Mouse (Mus musculus) adrenal gland, adult 2 months (tissue): ENCODE data around the gene Fyttd1. TPM values are rescaled to one million over a fixed set of nuclear protein-coding genes. Genes with fewer than 3 reads are reported as not detected.
A peak's percentile ranks its signal among the peaks of the same experiment; 100 is the strongest.
"Not testable (repeated sequence)": the region's sequence is repeated elsewhere in the genome, so short reads cannot be mapped to it uniquely, and the experiment has no call there.

ENCODE experiments used
- DNase-seq: peaks from one replicate; pipeline ENCODE4 v3.0.0; 2021
- long read RNA-seq: library from polyadenylated mRNA; stranded (forward); transcript quantifications from one replicate; pipeline ENCODE4 v2.0.0, GENCODE M21; 2021
- polyA plus RNA-seq: library from polyadenylated mRNA; depleted of rRNA; stranded (reverse); fragments of >200 nt; gene quantifications from 2 replicates; pipeline ENCODE4 v1.2.3, GENCODE M21; 2012; rRNA removed
- total RNA-seq, 2 experiments: library from RNA; stranded (reverse); gene quantifications; 2 replicates each; pipeline ENCODE4 v1.2.3; 2021

Gene Fyttd1
- total RNA-seq (100 to 1,000 TPM; 102 to 133 TPM), polyA plus RNA-seq (2.7 and 2.9 TPM in 2 replicates)
- long read RNA-seq, full-length matches to known transcripts, result 29 of 38 reads
- long read RNA-seq, partial matches to known transcripts, result 0 of 38 reads
- long read RNA-seq, other reads (novel, unspliced or antisense), result 9 of 38 reads

DNA sequence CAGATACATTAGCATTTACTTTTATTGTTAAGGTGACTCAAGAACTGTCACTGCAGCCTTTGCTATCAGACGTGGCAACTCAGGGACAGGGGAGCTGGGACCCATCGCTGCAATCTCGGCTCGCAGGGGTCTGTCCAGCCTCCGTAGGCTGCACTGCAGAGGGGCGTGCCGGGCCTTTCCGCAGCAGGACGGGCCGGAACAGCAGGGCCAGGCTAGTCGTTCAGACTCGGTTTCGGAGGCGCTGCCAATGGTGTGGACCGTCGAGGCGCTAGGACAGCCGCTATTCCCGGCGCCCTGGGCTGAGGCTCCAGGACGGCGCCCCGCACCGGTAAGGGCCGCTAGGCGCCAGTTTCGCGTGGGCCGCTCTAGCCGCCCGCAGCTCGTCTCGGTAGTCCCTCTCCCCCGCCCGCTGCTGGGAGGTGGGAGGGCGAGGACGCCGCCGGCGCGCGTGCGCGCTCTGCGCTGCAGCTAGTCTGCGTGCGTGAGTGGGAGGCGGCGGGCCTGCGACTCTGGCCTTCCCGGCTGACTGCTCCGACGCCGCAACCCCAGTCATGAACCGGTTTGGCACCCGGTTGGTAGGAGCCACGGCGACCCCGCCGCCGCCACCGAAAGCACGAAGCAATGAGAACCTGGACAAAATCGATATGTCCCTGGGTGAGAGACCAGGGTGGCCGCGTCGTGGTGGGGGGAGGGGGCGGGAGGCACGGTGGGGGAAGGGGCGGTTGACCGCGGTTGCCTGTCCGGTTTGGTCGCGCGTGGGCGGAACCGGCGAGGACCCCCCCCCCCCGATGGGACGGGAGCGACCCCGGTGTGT, at the start of gene Fyttd1, which contains the start of gene Rubcn:
Gene Fyttd1 (plus strand): TSS at position 158 of the 814 bp plus-strand sequence.
Gene Rubcn (minus strand): TSS at position 424 of the 814 bp plus-strand sequence.
- DNase-seq, result peak; percentile 98

GRCm38 (mm10) chr16:32829104-32829503, 48.2 kb upstream of the Fyttd1 start:
- DNase-seq, result no peak

GRCm38 (mm10) chr16:32831501-32831900, 45.8 kb upstream of the Fyttd1 start:
- DNase-seq, result no peak

DNA sequence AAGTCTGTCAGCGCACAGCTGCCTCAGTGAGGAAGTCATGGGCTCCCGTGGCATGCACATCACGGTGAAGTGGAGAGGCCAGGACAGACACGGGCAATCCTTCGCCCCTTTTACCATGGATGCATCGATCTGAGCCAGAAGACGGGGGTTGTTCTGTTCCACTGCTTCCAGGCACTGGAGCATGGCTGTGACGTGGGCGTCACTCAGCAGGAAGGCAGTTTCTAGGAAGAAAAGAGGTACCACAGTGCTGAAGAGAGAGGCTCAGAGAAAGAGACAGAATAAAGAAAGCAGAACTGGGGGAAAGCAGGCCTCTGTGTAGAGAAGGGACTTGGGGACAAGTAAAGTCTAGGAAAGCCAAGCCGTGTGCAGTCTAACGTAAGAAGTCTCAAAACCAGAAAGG, 30.2 kb upstream of the Fyttd1 start:
- no peak for DNase-seq

DNA sequence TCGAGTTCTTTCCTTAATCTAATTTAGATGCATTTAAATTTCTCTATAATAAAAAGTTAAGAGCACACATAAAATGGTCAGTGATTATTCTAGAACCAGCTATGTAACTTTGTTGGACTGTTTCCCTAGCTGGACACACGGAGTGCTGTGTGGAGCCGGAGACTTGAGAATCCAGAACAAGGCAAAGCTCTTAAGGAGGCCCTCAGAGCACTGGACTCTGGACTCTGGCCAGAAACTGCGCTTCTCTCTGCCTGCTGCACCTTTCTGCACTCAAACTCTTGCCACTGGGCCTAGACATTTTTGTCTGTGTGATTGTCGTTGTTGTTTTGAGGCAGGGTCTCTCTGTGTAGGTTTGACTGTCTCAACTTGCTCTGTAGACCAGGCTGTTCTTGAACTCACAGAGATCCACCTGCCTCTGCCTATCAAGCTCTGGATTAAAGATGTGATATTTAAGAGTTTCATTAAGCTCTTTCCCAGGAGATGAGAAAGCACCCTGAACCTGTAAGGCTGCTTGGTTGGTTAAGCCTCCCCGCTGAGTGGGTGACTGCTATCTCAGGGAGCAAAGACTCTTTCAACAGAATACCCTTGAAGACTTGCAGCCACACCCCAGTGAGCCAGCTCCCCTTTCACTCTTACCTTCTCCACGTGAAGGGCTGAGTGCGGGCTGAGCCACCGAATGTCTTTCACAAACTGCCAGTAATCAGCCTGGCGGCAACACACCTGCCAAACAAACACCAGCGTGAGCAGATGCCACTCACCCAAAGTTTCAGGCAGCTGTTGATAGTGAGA, 28.1 kb upstream of the Fyttd1 start:
- no peak for DNase-seq

DNA sequence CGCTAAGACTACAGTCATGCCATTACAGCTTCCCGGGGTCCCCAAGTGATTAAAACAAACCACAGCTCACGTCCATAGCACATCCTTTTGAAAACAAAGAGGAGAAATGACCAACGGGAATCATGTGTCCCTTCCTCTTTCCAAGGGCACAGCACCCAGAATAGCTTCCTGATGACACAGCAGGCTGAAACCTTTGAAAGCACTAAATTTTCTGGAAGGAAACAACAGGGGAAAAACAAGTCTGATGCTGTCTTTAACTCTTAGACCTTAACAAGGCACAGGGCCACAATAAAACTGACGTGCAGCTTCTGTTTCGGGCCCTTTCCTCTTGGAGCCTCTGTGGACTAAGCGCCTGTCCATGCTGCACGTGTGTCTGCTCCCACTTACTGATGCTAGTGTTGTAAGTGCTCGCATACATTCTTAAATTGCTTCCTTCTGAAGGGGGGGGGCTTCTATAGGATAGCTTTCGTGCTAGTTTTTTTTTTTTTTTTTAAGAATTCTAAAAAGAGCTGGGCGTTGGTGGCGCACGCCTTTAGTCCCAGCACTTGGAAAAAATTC, 23.7 kb upstream of the Fyttd1 start:
- DNase-seq, result peak; percentile 62

GRCm38 (mm10) chr16:32854050-32854571, 23.2 kb upstream of the Fyttd1 start:
- DNase-seq, result no peak

DNA sequence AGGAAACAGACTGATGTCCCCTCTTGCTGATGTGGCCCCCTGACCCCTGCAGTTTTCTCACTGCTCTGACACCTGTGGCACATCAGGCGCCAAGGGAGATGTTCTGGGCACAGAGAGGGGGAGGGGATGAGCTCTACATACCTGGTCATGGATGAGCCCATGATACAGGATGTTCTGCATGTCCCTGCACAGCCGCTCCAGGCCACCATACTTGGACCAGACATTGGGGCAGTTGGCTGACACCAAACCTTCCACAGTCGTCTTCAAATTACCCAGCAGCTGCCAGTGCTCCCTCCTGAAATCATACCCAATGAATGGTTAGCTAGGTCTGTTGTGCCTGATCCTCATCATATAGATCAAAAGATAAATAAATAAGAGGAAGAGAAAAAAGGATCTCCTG, 20.5 kb upstream of the Fyttd1 start:
- DNase-seq, result no peak

DNA sequence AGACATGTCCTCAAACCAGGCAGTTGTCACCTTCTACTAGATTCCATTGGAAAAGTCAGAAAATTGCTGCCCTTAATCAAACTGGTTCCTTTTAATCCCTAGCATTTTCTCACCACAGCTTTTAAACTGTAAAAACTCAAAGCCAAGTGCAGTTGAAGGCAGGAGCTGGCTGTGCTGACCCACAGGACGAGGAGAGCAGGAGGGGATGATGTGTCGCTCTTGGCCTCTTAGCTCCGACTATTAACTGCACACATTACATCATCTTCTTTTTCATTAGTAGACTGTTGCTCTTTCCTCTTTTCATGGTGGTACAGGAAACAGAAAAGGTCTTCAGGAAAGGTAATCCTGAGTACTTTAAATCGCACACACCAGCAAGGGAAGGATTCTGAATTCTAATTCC, 18.9 kb upstream of the Fyttd1 start:
- peak; percentile 42 for DNase-seq

- peak; percentile 69 for DNase-seq
Observed at GRCm38 (mm10) chr16:32858771-32859636, 18.3 kb upstream of the Fyttd1 start.

GRCm38 (mm10) chr16:32861813-32862385, 15.4 kb upstream of the Fyttd1 start:
- DNase-seq, result no peak

DNA sequence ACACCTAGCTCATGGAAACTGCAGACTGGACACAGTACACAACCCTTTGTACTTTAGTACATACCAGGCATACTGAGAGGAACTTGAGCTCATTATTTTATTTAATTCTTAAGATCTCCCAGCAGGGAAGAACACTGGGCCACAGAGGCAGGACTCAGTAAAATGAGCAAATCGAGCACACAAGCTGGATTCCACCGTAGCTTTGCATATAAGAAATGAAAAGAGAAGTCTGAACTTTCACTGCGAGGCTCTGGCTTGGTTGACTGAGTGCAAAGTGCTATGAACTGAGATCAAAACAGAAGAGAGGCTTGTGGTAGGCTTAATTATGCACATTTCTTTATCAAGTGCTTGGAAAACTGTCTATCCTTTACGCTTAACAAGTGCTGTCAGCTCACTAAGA, 11.9 kb upstream of the Fyttd1 start:
- DNase-seq, result no peak

DNA sequence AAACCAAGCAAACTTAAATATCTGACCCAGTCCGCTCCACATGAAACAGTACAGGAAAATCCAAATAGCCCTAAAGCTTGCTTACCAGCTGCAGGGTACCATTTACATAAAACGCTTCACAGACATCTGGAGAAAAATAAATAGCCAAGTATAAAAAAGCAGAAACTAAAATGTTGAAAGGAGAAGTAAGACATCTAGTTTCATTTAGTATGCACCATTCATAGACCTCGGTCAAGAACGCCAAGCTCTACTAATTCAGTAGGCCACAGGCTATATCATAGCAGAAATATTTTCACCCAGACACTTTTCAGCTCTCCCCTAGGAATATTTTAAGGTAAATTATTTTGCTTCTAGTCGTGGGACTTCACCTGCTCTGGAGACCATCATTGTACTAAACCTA, 10.6 kb upstream of the Fyttd1 start:
- DNase-seq, result no peak

GRCm38 (mm10) chr16:32867919-32868552, 9.3 kb upstream of the Fyttd1 start:
- peak; percentile 96 for DNase-seq

DNA sequence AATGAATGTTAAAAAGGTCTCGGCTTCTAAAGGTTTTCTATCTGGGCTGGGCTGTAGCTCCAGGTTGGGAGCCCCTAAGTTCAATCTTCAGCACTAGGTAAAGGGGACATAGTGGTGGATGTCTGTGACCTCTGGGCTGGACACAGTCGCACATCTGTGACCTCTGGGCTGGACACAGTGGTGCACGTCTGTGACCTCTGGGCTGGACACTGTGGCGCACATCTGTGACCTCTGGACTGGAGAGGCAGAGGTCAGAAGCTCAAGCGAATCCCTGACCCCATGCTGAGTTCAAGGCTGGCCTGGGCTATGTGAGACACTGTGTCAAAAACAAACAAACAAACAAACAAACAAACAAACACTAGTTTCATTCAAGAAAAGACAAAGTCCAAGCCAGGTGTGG, 7.1 kb upstream of the Fyttd1 start:
- DNase-seq, result no peak

- no peak for DNase-seq
Observed at GRCm38 (mm10) chr16:32873366-32873765, 3.9 kb upstream of the Fyttd1 start.

- not testable (repeated sequence) for DNase-seq
Observed at GRCm38 (mm10) chr16:32875281-32875680, 2.0 kb upstream of the Fyttd1 start.

GRCm38 (mm10) chr16:32875847-32876246, 1.5 kb upstream of the Fyttd1 start:
- no peak for DNase-seq

- no peak for DNase-seq
Observed at GRCm38 (mm10) chr16:32876831-32877230, 469 bp upstream of the Fyttd1 start.

DNA sequence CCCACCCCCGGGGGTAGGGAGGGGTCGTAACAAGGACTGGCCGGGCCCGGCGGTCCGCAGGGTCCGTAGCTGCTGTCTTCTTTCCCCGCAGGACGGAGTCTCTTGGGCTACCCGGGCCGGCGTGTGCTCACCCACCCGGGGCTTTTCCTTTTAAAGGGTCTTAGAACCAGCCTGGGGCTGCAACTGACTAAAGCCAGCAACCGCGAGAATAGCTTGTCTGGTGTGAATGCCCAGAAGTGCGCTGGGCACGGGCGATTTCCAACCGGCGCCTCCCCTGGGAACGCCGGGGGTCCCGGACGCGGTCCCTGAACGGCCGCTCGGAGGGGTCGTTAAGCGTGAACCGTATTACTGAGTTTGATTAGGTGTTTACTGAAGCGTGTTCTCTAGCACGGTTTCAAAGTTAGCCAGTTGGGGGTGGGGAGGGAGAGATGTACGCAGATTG, 878 bp downstream of the Fyttd1 start:
- no peak for DNase-seq
